Mouse (Mus musculus) left cerebral cortex, postnatal 25 days (tissue): Measurements from ENCODE around the gene Matk. TPM values are rescaled to one million over a fixed set of nuclear protein-coding genes. Genes with fewer than 3 reads are reported as not detected.

Experiments
- DNase-seq, 2 experiments: peaks; one replicate each; pipeline ENCODE4 v3.0.0; 2022; ENCODE audit warnings: low spot score in 2 of 2, mixed read lengths in 1 of 2
- intact Hi-C: fragments of 180-260 bp; cut with DNase I; formaldehyde crosslinking; loops from one replicate; pipeline ENCODE4 v1.15.1; 2025
- microRNA-seq, 2 experiments: library from miRNA; unstranded; fragments of <30 nt; microRNA quantifications; one replicate each; pipeline ENCODE4 v1.2.0; 2022
- total RNA-seq, 2 experiments: library from RNA; stranded (reverse); gene quantifications; 2 replicates each; pipeline ENCODE4 v1.2.3; 2021

Gene Matk
- total RNA-seq, 2 experiments from 2014 or later, result 191 to 194 TPM

- DNase-seq, result peak in 1 of 2 experiments; percentile 93
- intact Hi-C loops, result no loop called here
Measured at GRCm38 (mm10) chr10:81298369-81299100, 45.8 kb downstream of the Matk start.

GRCm38 (mm10) chr10:81299585-81300351 is 47.0 kb downstream of the Matk start:
- DNase-seq, result no peak
- intact Hi-C loops, result no loop called here

- DNase-seq, result no peak
- intact Hi-C loops, result no loop called here
Measured at GRCm38 (mm10) chr10:81300352-81300907, 47.7 kb downstream of the Matk start.

GRCm38 (mm10) chr10:81301321-81301720 is 48.6 kb downstream of the Matk start:
- no peak for DNase-seq
- intact Hi-C loops, result no loop called here

- intact Hi-C loops, result no loop called here
- no peak for DNase-seq
Measured at GRCm38 (mm10) chr10:81302288-81302687, 49.6 kb downstream of the Matk start.

GRCm38 (mm10) chr10:81302781-81303218 is 50.1 kb downstream of the Matk start:
- DNase-seq, result peak; percentile 72 to 91
- intact Hi-C loops, result no loop called here

- intact Hi-C loops, result no loop called here
- no peak for DNase-seq
Measured at GRCm38 (mm10) chr10:81303258-81303657, 50.5 kb downstream of the Matk start.

- no peak for DNase-seq
- intact Hi-C loops, result no loop called here
Measured at GRCm38 (mm10) chr10:81303761-81304160, 51.0 kb downstream of the Matk start.

- intact Hi-C loops, result no loop called here
- peak in 1 of 2 experiments; percentile 55 for DNase-seq
Measured at GRCm38 (mm10) chr10:81304597-81305238, 52.0 kb downstream of the Matk start.

GRCm38 (mm10) chr10:81305663-81306062 is 52.9 kb downstream of the Matk start:
- DNase-seq, result no peak
- intact Hi-C loops, result no loop called here

GRCm38 (mm10) chr10:81306173-81306668 is 53.5 kb downstream of the Matk start:
- intact Hi-C loops, result no loop called here
- no peak for DNase-seq

GRCm38 (mm10) chr10:81306837-81307682 is 54.3 kb downstream of the Matk start:
- intact Hi-C loops, result loop anchor here (1.0 kb wide), 1 partner anchor 14 kb away; no protein-coding TSS in a partner anchor
- peak in 1 of 2 experiments; percentile 87 for DNase-seq

- intact Hi-C loops, result no loop called here
- DNase-seq, result no peak
Measured at GRCm38 (mm10) chr10:81309571-81309970, 56.8 kb downstream of the Matk start.

Small RNAs within 50 kb of the gene (microRNA-seq; reads per million reads assigned to microRNA genes)
- gene Mir3057, result 31.9 to 51.1 reads per million in 2 experiments

Other genes with a start within 250 kb of the Matk start
- 100 to 1,000 TPM in 1 of 2 experiments, 10 to 100 TPM in 1; 83.8 to 196 TPM for gene Gng7, start 238.0 kb upstream of the Matk start, total RNA-seq
- gene Diras1, start 227.3 kb upstream of the Matk start, total RNA-seq, result 100 to 1,000 TPM; 108 to 110 TPM
- 10 to 100 TPM; 67.2 to 69.3 TPM for gene Slc39a3, start 215.5 kb upstream of the Matk start, total RNA-seq
- gene Sgta, start 192.8 kb upstream of the Matk start, total RNA-seq, result 100 to 1,000 TPM; 159 to 169 TPM
- 10 to 100 TPM; 50.5 to 54.2 TPM for gene Thop1, start 182.9 kb upstream of the Matk start, total RNA-seq
- under 1 TPM; 0.25 to 0.60 TPM for gene Creb3l3, start 154.1 kb upstream of the Matk start, total RNA-seq
- gene Map2k2, start 147.0 kb upstream of the Matk start, total RNA-seq, result 100 to 1,000 TPM; 122 to 124 TPM
- 100 to 1,000 TPM; 114 TPM for gene Zbtb7a, start 117.7 kb upstream of the Matk start, total RNA-seq
- 10 to 100 TPM; 26.6 to 28.7 TPM for gene Pias4, start 85.0 kb upstream of the Matk start, total RNA-seq
- 100 to 1,000 TPM; 854 to 872 TPM for gene Eef2, start 76.3 kb upstream of the Matk start, total RNA-seq
- 10 to 100 TPM; 71.3 to 77.7 TPM for gene Dapk3, start 69.9 kb upstream of the Matk start, total RNA-seq
- gene 4930442H23Rik, start 69.1 kb upstream of the Matk start, total RNA-seq, result not detected
- gene Nmrk2, start 50.9 kb upstream of the Matk start, total RNA-seq, result under 1 TPM in 1 of 2 experiments, not detected in 1; 0.23 TPM
- gene Atcay, start 22.1 kb upstream of the Matk start, total RNA-seq, result 100 to 1,000 TPM; 194 to 208 TPM
- 10 to 100 TPM; 57.2 to 63.1 TPM for gene Zfr2, start 19.8 kb upstream of the Matk start, total RNA-seq
- gene Mrpl54, start 14.0 kb downstream of the Matk start, total RNA-seq, result 10 to 100 TPM; 42.5 to 47.3 TPM
- 10 to 100 TPM; 38.6 to 40.0 TPM for gene Apba3, start 14.0 kb downstream of the Matk start, total RNA-seq
- gene Tjp3, start 38.6 kb downstream of the Matk start, total RNA-seq, result under 1 TPM; 0.23 to 0.30 TPM
- 100 to 1,000 TPM; 402 to 420 TPM for gene Pip5k1c, start 40.0 kb downstream of the Matk start, total RNA-seq
- gene Cactin, start 68.2 kb downstream of the Matk start, total RNA-seq, result 10 to 100 TPM; 27.8 to 28.4 TPM
- 1 to 10 TPM; 1.2 to 1.4 TPM for gene Tbxa2r, start 75.8 kb downstream of the Matk start, total RNA-seq
- under 1 TPM; 0.92 to 0.96 TPM for gene Gipc3, start 90.3 kb downstream of the Matk start, total RNA-seq
- gene Hmg20b, start 97.5 kb downstream of the Matk start, total RNA-seq, result 10 to 100 TPM; 23.5 to 28.4 TPM
- gene Mfsd12, start 104.6 kb downstream of the Matk start, total RNA-seq, result 10 to 100 TPM; 39.3 to 41.1 TPM
- gene 4930404N11Rik, start 112.9 kb downstream of the Matk start, total RNA-seq, result 1 to 10 TPM in 1 of 2 experiments, under 1 TPM in 1; 0.78 to 2.2 TPM
- gene Fzr1, start 125.6 kb downstream of the Matk start, total RNA-seq, result 10 to 100 TPM; 63.5 to 70.2 TPM
- 10 to 100 TPM; 83.7 to 87.7 TPM for gene Dohh, start 131.5 kb downstream of the Matk start, total RNA-seq
- 1 to 10 TPM; 3.5 to 4.2 TPM for gene Gm48551, start 131.5 kb downstream of the Matk start, total RNA-seq
- 1 to 10 TPM; 4.0 to 4.1 TPM for gene Gm48552, start 136.1 kb downstream of the Matk start, total RNA-seq
- gene Smim24, start 140.1 kb downstream of the Matk start, total RNA-seq, result 1 to 10 TPM in 1 of 2 experiments, under 1 TPM in 1; 0.89 to 1.5 TPM
- 10 to 100 TPM; 81.1 to 87.3 TPM for gene Nfic, start 202.7 kb downstream of the Matk start, total RNA-seq
- 100 to 1,000 TPM; 285 to 286 TPM for gene Celf5, start 229.8 kb downstream of the Matk start, total RNA-seq
- 10 to 100 TPM; 76.4 to 77.0 TPM for gene Ncln, start 243.5 kb downstream of the Matk start, total RNA-seq
- under 1 TPM; 0.53 to 0.73 TPM for gene S1pr4, start 247.2 kb downstream of the Matk start, total RNA-seq